Mouse (Mus musculus): ENCODE data around the gene Maml1. TPM values are rescaled to one million over a fixed set of nuclear protein-coding genes. Genes with fewer than 3 reads are reported as not detected.

Gene Maml1
- polyA plus RNA-seq, 1 experiment = 6.3 TPM

DNA sequence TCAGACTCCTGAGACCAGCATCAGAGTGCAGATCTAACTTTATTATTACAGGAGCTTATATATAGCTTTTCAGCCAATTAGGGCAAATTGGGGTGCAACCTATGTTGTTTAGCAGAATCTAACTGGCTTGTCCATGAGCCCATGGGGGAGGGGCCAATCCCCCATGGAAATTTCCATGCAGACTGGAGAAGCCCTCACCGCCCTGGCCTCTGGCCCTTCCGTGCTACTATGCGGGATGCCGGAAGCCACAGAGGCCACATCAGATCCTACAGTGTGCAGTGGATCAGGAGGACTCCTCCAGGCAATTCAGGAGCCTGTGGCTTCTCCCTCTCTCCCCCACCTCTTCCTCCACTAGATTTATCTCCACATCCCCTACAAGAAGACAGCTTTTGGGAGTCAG, 74.3 kb downstream of the Maml1 start:
- Histone ChIP-seq H3K27ac (ENCODE audit: insufficient read depth, low read length) (no peak overlapping the region), H3K4me3 (ENCODE audit: insufficient read depth, low read length) (no peak overlapping the region), H3K4me1 (ENCODE audit: control insufficient read depth, insufficient read depth, low read length) (peaks cover 3% of the 10 kb centered on the region; the same call in 1 of the 2 replicates)
- TF ChIP-seq CTCF (IDR thresholded peaks at IDR 0.05; ENCODE audit: extremely low read depth, insufficient read depth, low read length) (no peak), POLR2A (IDR thresholded peaks at IDR 0.05; ENCODE audit: extremely low read depth, insufficient read depth, low read length) (no peak)

DNA sequence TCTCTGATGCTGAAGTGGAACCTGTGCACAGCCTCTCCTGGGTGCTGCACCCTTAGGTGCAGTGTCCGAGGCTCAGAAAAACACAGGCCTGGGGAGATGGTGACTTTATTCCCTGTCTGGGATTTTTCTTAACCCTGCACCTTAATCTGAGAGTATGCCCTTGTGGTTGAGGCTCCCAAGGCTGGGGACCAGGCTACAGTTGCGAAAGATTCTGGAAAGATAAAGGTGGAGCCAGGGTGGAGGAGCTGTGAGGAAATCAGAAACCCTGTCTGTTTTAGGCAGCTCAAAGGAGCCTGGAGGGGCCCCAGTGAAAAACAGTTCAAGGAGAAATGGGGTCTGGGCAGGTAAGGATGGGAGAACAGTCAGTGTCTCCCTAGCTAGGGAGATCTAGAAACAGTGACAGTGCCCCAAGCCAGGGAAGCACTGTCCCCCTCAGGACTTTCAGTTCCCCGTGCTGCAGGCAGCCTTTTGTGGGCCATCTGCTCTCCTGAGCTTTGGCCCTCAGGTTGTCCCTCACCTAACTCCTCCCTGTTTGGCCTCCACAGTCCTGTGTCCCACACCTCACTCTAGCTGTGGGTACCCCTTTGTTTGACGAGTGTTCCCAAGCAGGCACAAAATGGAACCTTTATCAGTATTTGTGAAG, 75.3 kb downstream of the Maml1 start:
- Histone ChIP-seq H3K4me3 (ENCODE audit: insufficient read depth, low read length) (no peak overlapping the region), H3K4me1 (ENCODE audit: control insufficient read depth, insufficient read depth, low read length) (peaks cover 3% of the 10 kb centered on the region; the same call in 1 of the 2 replicates), H3K27ac (ENCODE audit: insufficient read depth, low read length) (no peak overlapping the region)
- TF ChIP-seq CTCF (IDR thresholded peaks at IDR 0.05; ENCODE audit: extremely low read depth, insufficient read depth, low read length) (no peak), POLR2A (IDR thresholded peaks at IDR 0.05; ENCODE audit: extremely low read depth, insufficient read depth, low read length) (no peak)

DNA sequence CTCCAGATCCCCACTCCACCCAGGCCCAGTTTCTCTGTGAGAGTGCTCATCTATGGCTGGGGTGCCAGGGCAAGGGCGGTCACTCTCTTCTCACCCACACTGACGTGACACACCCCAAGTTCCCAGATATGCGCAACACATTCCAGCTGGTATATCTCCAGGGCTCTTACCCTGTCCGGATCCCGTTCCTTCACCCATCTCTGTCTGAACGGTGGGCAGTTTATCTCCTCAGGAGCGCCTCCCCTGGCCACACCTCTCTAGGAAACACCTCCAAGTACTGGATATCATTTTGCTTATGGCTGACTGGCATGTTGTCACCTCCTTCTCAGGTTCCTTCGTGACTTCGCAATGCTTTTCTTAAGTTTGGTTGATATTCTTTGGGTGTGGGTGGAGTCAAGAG, 76.5 kb downstream of the Maml1 start:
- no peak for TF ChIP-seq POLR2A (IDR thresholded peaks at IDR 0.05; ENCODE audit: extremely low read depth, insufficient read depth, low read length)
- no peak for TF ChIP-seq CTCF (IDR thresholded peaks at IDR 0.05; ENCODE audit: extremely low read depth, insufficient read depth, low read length)
- Histone ChIP-seq H3K4me1 (ENCODE audit: control insufficient read depth, insufficient read depth, low read length) (peaks cover 4% of the 10 kb centered on the region; the same call in 1 of the 2 replicates), H3K27ac (ENCODE audit: insufficient read depth, low read length) (no peak overlapping the region), H3K4me3 (ENCODE audit: insufficient read depth, low read length) (no peak overlapping the region)

DNA sequence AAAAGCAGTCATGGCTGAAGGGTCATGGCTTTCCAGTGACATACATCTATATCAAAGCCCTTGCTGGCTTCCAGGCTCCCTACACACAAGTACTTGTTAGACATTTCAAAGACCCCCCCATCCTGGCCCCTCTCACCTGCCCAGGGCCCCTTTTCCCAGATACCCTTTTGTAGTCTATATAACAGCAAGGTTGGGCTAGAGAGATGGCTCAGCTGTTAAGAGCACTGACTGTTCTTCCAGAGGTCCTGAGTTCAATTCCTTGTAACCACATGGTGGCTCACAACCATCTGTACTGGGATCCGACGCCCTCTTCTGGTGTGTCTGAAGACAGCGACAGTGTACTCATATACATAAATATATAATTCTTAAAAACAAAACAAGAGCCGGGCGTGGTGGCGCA, 77.5 kb downstream of the Maml1 start:
- H3K4me3 ChIP-seq (ENCODE audit: insufficient read depth, low read length) = no peak overlapping the region
- H3K4me1 ChIP-seq (ENCODE audit: control insufficient read depth, insufficient read depth, low read length) = peaks cover 4% of the 10 kb centered on the region; the same call in 1 of the 2 replicates
- H3K27ac ChIP-seq (ENCODE audit: insufficient read depth, low read length) = no peak overlapping the region
- TF ChIP-seq POLR2A (IDR thresholded peaks at IDR 0.05; ENCODE audit: extremely low read depth, insufficient read depth, low read length) (no peak), CTCF (IDR thresholded peaks at IDR 0.05; ENCODE audit: extremely low read depth, insufficient read depth, low read length) (no peak)

DNA sequence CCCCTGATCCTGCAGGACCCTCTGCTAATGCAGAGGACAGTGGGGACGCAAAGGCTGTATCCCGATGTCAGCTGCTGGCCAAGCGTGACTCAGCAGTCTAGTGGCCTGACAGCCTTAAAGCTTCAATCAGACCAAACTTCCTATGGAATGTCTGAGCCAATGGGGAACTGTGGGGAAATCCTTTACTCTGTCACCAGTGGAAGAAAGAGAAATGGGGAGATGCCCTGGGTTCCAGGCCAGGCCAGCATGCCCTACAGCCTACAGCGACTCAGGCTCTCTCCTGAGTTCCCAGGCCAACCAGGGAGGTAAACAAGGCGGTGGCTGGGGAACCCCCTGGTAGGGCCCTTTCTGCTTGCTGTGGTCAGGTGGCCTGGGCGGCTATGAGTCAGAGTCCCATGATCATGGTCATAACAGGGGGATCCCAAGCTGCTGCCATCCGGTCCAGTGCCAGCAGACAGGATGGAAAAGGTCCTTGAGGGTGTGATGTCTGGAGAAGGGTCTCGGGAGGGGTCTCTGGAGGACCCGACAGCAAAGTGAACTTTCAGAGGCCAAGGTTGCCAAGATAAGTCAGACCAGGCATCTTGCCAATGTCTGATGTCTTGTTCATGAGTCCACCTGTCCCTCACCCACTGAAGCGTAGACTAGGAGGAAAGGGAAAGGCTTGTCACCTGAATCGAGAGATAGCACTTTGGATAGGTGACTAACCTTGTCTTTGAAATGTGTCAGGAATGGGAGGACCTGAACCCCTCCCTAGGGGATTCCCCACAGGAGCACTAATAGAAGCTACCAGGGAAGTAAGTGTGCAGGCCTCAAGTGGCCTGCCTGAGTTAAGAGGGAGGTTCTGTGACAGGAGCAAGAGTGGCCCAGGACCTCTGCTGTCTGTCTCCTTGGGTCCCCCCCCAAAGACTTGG, 79.0 kb downstream of the Maml1 start:
- Histone ChIP-seq H3K4me3 (ENCODE audit: insufficient read depth, low read length) (no peak overlapping the region), H3K4me1 (ENCODE audit: control insufficient read depth, insufficient read depth, low read length) (peaks cover 9% of the 10 kb centered on the region), H3K27ac (ENCODE audit: insufficient read depth, low read length) (peak overlapping the region; percentile 57)
- no peak; the same call in 1 of the 2 replicates for TF ChIP-seq POLR2A (IDR thresholded peaks at IDR 0.05; ENCODE audit: extremely low read depth, insufficient read depth, low read length)

DNA sequence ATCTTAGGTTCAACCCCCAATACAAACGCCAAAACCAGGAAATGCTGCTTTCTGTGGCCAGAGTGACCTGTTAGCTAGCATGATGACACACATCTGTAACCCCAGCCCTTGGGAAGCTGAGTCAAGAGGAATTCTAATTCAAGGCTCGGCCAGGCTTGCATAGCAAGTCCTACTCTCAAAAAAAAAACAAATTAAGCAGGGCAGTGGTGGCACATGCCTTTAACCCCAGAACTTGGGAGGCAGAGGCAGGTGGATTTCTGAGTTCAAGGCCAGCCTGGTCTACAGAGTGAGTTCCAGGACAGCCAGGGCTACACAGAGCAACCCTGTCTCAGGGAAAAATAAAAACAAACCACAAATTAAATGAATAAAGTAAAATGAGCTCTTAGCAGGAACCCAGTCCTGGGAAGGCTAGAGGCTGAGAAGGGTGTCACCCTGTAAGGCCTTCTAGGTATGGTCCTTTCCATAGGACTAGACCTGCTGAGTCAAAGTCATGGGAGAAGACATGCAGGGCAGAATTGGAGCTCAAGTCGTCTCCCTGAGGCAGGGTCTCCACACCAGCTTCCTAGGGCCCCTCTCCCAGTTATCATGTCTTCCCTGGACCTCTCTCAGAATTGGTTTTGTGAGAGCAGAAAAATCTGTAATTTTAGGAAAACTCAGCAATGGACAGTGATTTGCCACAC, 79.9 kb downstream of the Maml1 start:
- peaks cover 11% of the 10 kb centered on the region for H3K4me1 ChIP-seq (ENCODE audit: control insufficient read depth, insufficient read depth, low read length)
- TF ChIP-seq CTCF (IDR thresholded peaks at IDR 0.05; ENCODE audit: extremely low read depth, insufficient read depth, low read length) (no peak), POLR2A (IDR thresholded peaks at IDR 0.05; ENCODE audit: extremely low read depth, insufficient read depth, low read length) (no peak)
- no peak overlapping the region; the same call in 1 of the 2 replicates for H3K27ac ChIP-seq (ENCODE audit: insufficient read depth, low read length)
- H3K4me3 ChIP-seq (ENCODE audit: insufficient read depth, low read length) = no peak overlapping the region

DNA sequence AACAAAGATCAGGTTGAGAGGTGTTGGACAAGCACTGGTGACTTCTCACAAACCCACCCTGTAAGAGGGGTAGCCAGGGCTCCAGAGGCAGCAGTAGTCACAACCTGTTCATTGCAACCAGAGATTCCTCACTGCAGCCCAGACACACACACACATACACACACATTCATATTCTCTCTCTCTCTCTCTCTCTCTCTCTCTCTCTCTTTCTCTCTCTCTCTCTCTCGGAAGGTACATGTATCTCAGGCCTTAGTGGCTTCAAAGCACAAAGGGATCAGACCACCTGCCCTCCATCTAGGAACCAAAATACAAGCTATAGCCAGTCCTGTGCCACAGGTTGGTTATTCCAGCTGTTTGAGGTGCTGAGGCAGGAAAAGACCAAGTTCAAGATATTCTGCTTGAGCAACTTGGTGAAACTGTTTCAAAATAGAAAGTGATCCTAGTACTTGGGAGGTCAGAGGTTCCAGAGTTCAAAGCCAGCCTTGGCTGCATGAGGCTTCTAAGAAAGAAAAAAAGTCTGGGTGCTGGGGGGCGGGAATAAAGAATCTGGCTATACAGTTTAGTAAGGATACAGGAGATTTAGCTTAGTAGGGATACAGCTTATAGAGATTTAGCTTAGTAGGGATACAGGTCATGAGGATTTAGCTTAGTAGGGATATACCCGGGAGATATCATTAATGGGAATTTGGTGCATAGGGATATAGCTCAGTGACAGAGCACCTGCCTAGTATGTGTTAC, 80.6 kb downstream of the Maml1 start:
- TF ChIP-seq POLR2A (IDR thresholded peaks at IDR 0.05; ENCODE audit: extremely low read depth, insufficient read depth, low read length) (no peak), CTCF (IDR thresholded peaks at IDR 0.05; ENCODE audit: extremely low read depth, insufficient read depth, low read length) (no peak)
- peak overlapping the region; percentile 82 for H3K4me3 ChIP-seq (ENCODE audit: insufficient read depth, low read length)
- peak overlapping the region; percentile 98; the same call in 1 of the 2 replicates for H3K27ac ChIP-seq (ENCODE audit: insufficient read depth, low read length)
- peaks cover 11% of the 10 kb centered on the region for H3K4me1 ChIP-seq (ENCODE audit: control insufficient read depth, insufficient read depth, low read length)

DNA sequence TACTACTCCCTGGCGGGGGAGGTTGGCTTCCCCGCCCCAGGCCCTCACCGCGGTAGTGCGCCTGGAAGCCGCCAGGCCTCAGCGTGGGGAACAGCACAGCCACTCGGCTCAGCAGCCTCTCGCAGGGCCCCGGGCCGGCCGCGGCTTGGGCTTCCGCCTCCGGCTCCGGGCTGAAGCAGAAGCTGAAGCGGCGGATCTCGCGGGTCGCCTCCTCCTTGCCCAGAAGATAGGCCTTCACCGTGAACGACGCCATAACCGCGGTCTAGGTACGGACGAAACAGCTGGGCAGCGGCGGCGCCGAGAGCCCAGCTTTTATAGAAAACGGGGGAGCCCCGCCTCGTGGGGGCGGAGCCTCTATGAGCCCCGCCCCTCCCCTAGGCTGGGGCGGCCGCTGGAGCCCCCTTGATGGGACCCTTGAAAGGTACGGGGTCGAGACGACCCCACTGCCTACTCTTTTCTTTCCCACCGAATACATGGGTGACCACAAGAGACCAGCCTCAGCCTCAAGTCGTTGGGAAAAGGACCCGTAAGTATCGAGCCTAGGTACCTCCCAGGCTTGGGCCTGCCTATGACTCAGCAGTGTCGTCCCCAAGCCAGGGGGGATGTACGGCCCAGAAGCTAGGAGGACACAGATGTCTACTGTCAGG, 81.5 kb downstream of the Maml1 start, which contains the start of the genes Sqstm1 and Mgat4b:
TSS of gene Sqstm1 (minus strand) at position 323 of the 647 bp plus-strand sequence.
TSS of gene Mgat4b (plus strand) at position 386 of the 647 bp plus-strand sequence.
- TF ChIP-seq POLR2A (IDR thresholded peaks at IDR 0.05; ENCODE audit: extremely low read depth, insufficient read depth, low read length) (peak; percentile 97), CTCF (IDR thresholded peaks at IDR 0.05; ENCODE audit: extremely low read depth, insufficient read depth, low read length) (no peak)
- H3K4me1 ChIP-seq (ENCODE audit: control insufficient read depth, insufficient read depth, low read length) = peaks cover 11% of the 10 kb centered on the region

More for the DNA sequence above, 81.5 kb downstream of the Maml1 start, which contains the start of the genes Sqstm1 and Mgat4b:
- peak within 1 kb of the TSS; percentile 98 for H3K27ac ChIP-seq (ENCODE audit: insufficient read depth, low read length)
- H3K4me3 ChIP-seq (ENCODE audit: insufficient read depth, low read length) = peak within 1 kb of the TSS; percentile 82

Measured in cortical plate, adult 2 months (tissue).